33 mouse cellular contexts compared by ENCODE assay signal in genomic region chrX:95600609-95601008, GRCm38 (mm10). TPM values are rescaled to one million over a fixed set of nuclear protein-coding genes. Genes with fewer than 3 reads are reported as not detected.
DNase-seq lines count a peak whose midpoint lies in the region; ATAC-seq and TF ChIP-seq lines count a peak whose summit lies in the region.
"Had no signal": no experiment of that assay in that cellular context is flagged by ENCODE, and none has a peak within 500 bp of the region (broad histone marks: within the 10 kb centered on the region; RNA-seq: fewer than 3 reads in every experiment).

No protein-coding gene starts in this region.

- no peak overlapping the region for H3K4me2 ChIP-seq in heart, postnatal 0 days (ENCODE audit: low read depth, low read length)
- no peak overlapping the region for H3K4me2 ChIP-seq in limb, embryonic 13.5 days (replicated peaks)
- H3K4me2 ChIP-seq: heart, embryonic 15.5 days; midbrain, embryonic 12.5 days had no signal

- 45% methylated on average over 5 of the region's 5 CpGs for WGBS in heart, postnatal 0 days
- WGBS in limb, embryonic 13.5 days: 54% methylated on average over 5 of the region's 5 CpGs
- WGBS in limb, embryonic 10.5 days: 69% methylated on average over 5 of the region's 5 CpGs

- no peak for DNase-seq in heart, postnatal 0 days (ENCODE audit: low spot score)
- DNase-seq in heart, adult 9 months (ENCODE audit: low spot score in 2 of 2): no peak
- DNase-seq in limb, embryonic 10.5 days (ENCODE audit: low spot score): no peak
- peak; percentile 0 for DNase-seq in ZHBTc4 (ENCODE audit: low read depth, low spot score)
- DNase-seq in embryo, embryonic 11 days: peak; percentile 5
- no peak for DNase-seq in ovary, adult 18-20 months (ENCODE audit: low spot score)
- DNase-seq in cerebellum, postnatal 14 days: no peak
- DNase-seq: adrenal gland, adult 2 months; B cell, adult 2 months; cerebellum, adult 11-12 months; forebrain, postnatal 0 days; gastrocnemius, postnatal 14 days; heart, adult 18-20 months; kidney, adult 9 months; left cerebral cortex, postnatal 4 days; lung, postnatal 10 days; thymus, postnatal 14 days had no signal

- H3K9ac ChIP-seq in heart, postnatal 0 days (replicated peaks; ENCODE audit: low read depth, low read length): no peak overlapping the region
- H3K9ac ChIP-seq in limb, embryonic 13.5 days: no peak overlapping the region
- H3K9ac ChIP-seq: forebrain, postnatal 0 days; heart, embryonic 15.5 days; liver, embryonic 14.5 days; midbrain, embryonic 12.5 days had no signal

- H3K36me3 ChIP-seq in heart, postnatal 0 days (replicated peaks; ENCODE audit: control insufficient read depth, insufficient read depth, low read length): no peaks in the 10 kb centered on the region
- H3K36me3 ChIP-seq in limb, embryonic 13.5 days: no peaks in the 10 kb centered on the region
- no peaks in the 10 kb centered on the region for H3K36me3 ChIP-seq in limb, embryonic 10.5 days
- H3K36me3 ChIP-seq: G1E; heart, embryonic 15.5 days; hindbrain, embryonic 10.5 days; midbrain, embryonic 12.5 days had no signal

- no peaks in the 10 kb centered on the region for H3K4me1 ChIP-seq in heart, postnatal 0 days (ENCODE audit: control insufficient read depth, insufficient read depth)
- H3K4me1 ChIP-seq in limb, embryonic 13.5 days: no peaks in the 10 kb centered on the region
- no peaks in the 10 kb centered on the region for H3K4me1 ChIP-seq in limb, embryonic 10.5 days
- H3K4me1 ChIP-seq: heart, embryonic 15.5 days; hindbrain, embryonic 10.5 days; midbrain, embryonic 12.5 days had no signal

- TF ChIP-seq CTCF in heart, postnatal 0 days (IDR thresholded peaks at IDR 0.05; ENCODE audit: low read depth): no peak

- no peaks in the 10 kb centered on the region for H3K9me3 ChIP-seq in heart, postnatal 0 days (replicated peaks; ENCODE audit: control insufficient read depth, low read length)
- H3K9me3 ChIP-seq in limb, embryonic 13.5 days: no peaks in the 10 kb centered on the region
- H3K9me3 ChIP-seq in limb, embryonic 10.5 days (replicated peaks): no peaks in the 10 kb centered on the region
- H3K9me3 ChIP-seq: G1E; heart, embryonic 15.5 days; hindbrain, embryonic 10.5 days; midbrain, embryonic 12.5 days had no signal

- TF ChIP-seq EP300 in heart, postnatal 0 days (IDR thresholded peaks at IDR 0.05; ENCODE audit: low read depth): no peak

- H3K27ac ChIP-seq in heart, postnatal 0 days (ENCODE audit: low read depth): no peak overlapping the region
- no peak overlapping the region for H3K27ac ChIP-seq in limb, embryonic 13.5 days
- H3K27ac ChIP-seq in limb, embryonic 10.5 days: no peak overlapping the region
- H3K27ac ChIP-seq: heart, embryonic 15.5 days; hindbrain, embryonic 10.5 days; liver, embryonic 14.5 days; midbrain, embryonic 12.5 days had no signal

- H3K4me3 ChIP-seq in heart, postnatal 0 days (ENCODE audit: low read depth, low read length): no peak overlapping the region
- no peak overlapping the region for H3K4me3 ChIP-seq in limb, embryonic 13.5 days
- H3K4me3 ChIP-seq in limb, embryonic 10.5 days: no peak overlapping the region
- H3K4me3 ChIP-seq: heart, embryonic 15.5 days; hindbrain, embryonic 10.5 days; midbrain, embryonic 12.5 days had no signal

- no peaks in the 10 kb centered on the region for H3K27me3 ChIP-seq in heart, postnatal 0 days (ENCODE audit: control insufficient read depth, insufficient read depth, low read length)
- no peaks in the 10 kb centered on the region; the same call in 1 of the 2 replicates for H3K27me3 ChIP-seq in limb, embryonic 13.5 days
- H3K27me3 ChIP-seq in limb, embryonic 10.5 days (ENCODE audit: low read depth, poor library complexity, severe bottlenecking): no peaks in the 10 kb centered on the region; the same call in 1 of the 2 replicates
- H3K27me3 ChIP-seq: CH12.LX; heart, embryonic 15.5 days; midbrain, embryonic 12.5 days had no signal

- peak; percentile 51 for ATAC-seq in heart, postnatal 0 days (ENCODE audit: insufficient read depth, low read depth)
- ATAC-seq in limb, embryonic 13.5 days (ENCODE audit: low FRiP score, low read depth): peak; percentile 44; the same call in 1 of the 2 replicates
- ATAC-seq: forebrain, postnatal 0 days; hindbrain, embryonic 16.5 days; Patski had no signal

RNA-seq across cellular contexts. Expression of gene Pfn5, which starts 42.7 kb away (rescaled TPM):
- total RNA-seq in heart, postnatal 0 days (2014; rRNA removed; ENCODE audit: low replicate concordance): not detected in 2 replicates
- not detected in 2 replicates for polyA plus RNA-seq in heart, postnatal 0 days (2015; fragmentation: Nextera tagmentation; extraction: Ambion mirVana)
- not detected in 2 replicates for polyA plus RNA-seq in limb, embryonic 13.5 days (2015; fragmentation: Nextera tagmentation; extraction: Ambion mirVana)
- polyA plus RNA-seq in limb, embryonic 10.5 days (2016; fragmentation: Nextera tagmentation; extraction: Ambion mirVana): not detected in 2 replicates
- total RNA-seq: adrenal gland, adult 2 months; CH12.LX; forebrain, postnatal 0 days; G1E; gastrocnemius, postnatal 14 days; heart, adult 18-20 months; layer of hippocampus, postnatal 10 days; left cerebral cortex, adult 8-10 months; left cerebral cortex, postnatal 4 days; megakaryocyte progenitor cell, adult 5-6 weeks; neutrophil, adult 5-6 weeks had no signal
- polyA plus RNA-seq: adrenal gland, adult 2 months; forebrain, embryonic 11.5 days; forebrain, postnatal 0 days; G1E; heart, embryonic 15.5 days; hindbrain, embryonic 10.5 days; hindbrain, embryonic 16.5 days; liver, embryonic 14.5 days; midbrain, embryonic 12.5 days; Patski; small intestine, adult 2 months; stomach, embryonic 16.5 days had no signal

RNA-seq across cellular contexts. Expression of gene Asb12, which starts 42.8 kb away (rescaled TPM):
- total RNA-seq in heart, postnatal 0 days (2014; rRNA removed; ENCODE audit: low replicate concordance): 16.3 and 16.8 TPM in 2 replicates
- 7.6 and 9.4 TPM in 2 replicates for polyA plus RNA-seq in heart, postnatal 0 days (2015; fragmentation: Nextera tagmentation; extraction: Ambion mirVana)
- 0.11 and 0.22 TPM in 2 replicates for polyA plus RNA-seq in limb, embryonic 13.5 days (2015; fragmentation: Nextera tagmentation; extraction: Ambion mirVana)
- 0.24 TPM in 1 of 2 replicates, not detected in the other for polyA plus RNA-seq in limb, embryonic 10.5 days (2016; fragmentation: Nextera tagmentation; extraction: Ambion mirVana)
- total RNA-seq: adrenal gland, adult 2 months; CH12.LX; G1E; layer of hippocampus, postnatal 10 days; megakaryocyte progenitor cell, adult 5-6 weeks; neutrophil, adult 5-6 weeks had no signal
- polyA plus RNA-seq: adrenal gland, adult 2 months; forebrain, postnatal 0 days; G1E; hindbrain, embryonic 10.5 days; liver, embryonic 14.5 days; Patski; small intestine, adult 2 months had no signal

RNA-seq across cellular contexts. Expression of gene Zc4h2, which starts 57.7 kb away (rescaled TPM):
- 4.0 and 4.2 TPM in 2 replicates for total RNA-seq in heart, postnatal 0 days (2014; rRNA removed; ENCODE audit: low replicate concordance)
- 3.2 and 3.9 TPM in 2 replicates for polyA plus RNA-seq in heart, postnatal 0 days (2015; fragmentation: Nextera tagmentation; extraction: Ambion mirVana)
- polyA plus RNA-seq in limb, embryonic 13.5 days (2015; fragmentation: Nextera tagmentation; extraction: Ambion mirVana): 32.3 and 32.7 TPM in 2 replicates
- polyA plus RNA-seq in limb, embryonic 10.5 days (2016; fragmentation: Nextera tagmentation; extraction: Ambion mirVana): 27.1 and 33.5 TPM in 2 replicates

Comparison
In these comparisons a context has a peak if more than half of its experiments do, and no peak if none do; other contexts are left out.
1. DNase-seq: peak in ZHBTc4 (single experiment) and embryo, embryonic 11 days (single experiment); none in heart, postnatal 0 days (single experiment), heart, adult 9 months (0 of 2), limb, embryonic 10.5 days (single experiment), ovary, adult 18-20 months (single experiment) and cerebellum, postnatal 14 days (0 of 2).